Mouse (Mus musculus) thymus, adult 18-20 months (tissue): ENCODE results near the gene Lrp5.
A peak's percentile ranks its signal among the peaks of the same experiment; 100 is the strongest.

Experiments
- DNase-seq, 2 experiments: peaks; one replicate each; pipeline ENCODE4 v3.0.0; 2022; ENCODE audit warnings: mixed read lengths in 2 of 2

Gene Lrp5

GRCm38 (mm10) chr19:3654058-3654457 is 32.3 kb downstream of the Lrp5 start:
- no peak for DNase-seq

- DNase-seq, result no peak
Measured at GRCm38 (mm10) chr19:3653508-3653907, 32.9 kb downstream of the Lrp5 start.

GRCm38 (mm10) chr19:3651989-3652388 is 34.4 kb downstream of the Lrp5 start:
- DNase-seq, result no peak

- DNase-seq, result no peak
Measured at GRCm38 (mm10) chr19:3651220-3651619, 35.1 kb downstream of the Lrp5 start.

- no peak for DNase-seq
Measured at GRCm38 (mm10) chr19:3650448-3650847, 35.9 kb downstream of the Lrp5 start.

GRCm38 (mm10) chr19:3648830-3649450 is 37.4 kb downstream of the Lrp5 start:
- no peak for DNase-seq

- no peak for DNase-seq
Measured at GRCm38 (mm10) chr19:3647999-3648398, 38.4 kb downstream of the Lrp5 start.

GRCm38 (mm10) chr19:3645813-3646212 is 40.6 kb downstream of the Lrp5 start:
- DNase-seq, result no peak

- DNase-seq, result no peak
Measured at GRCm38 (mm10) chr19:3645318-3645717, 41.0 kb downstream of the Lrp5 start.

GRCm38 (mm10) chr19:3639561-3639960 is 46.8 kb downstream of the Lrp5 start:
- DNase-seq, result no peak

GRCm38 (mm10) chr19:3638698-3639097 is 47.7 kb downstream of the Lrp5 start:
- no peak for DNase-seq

GRCm38 (mm10) chr19:3632018-3632417 is 54.3 kb downstream of the Lrp5 start:
- no peak for DNase-seq

- DNase-seq, result no peak
Measured at GRCm38 (mm10) chr19:3631431-3631830, 54.9 kb downstream of the Lrp5 start.

- DNase-seq, result no peak
Measured at GRCm38 (mm10) chr19:3630486-3630885, 55.9 kb downstream of the Lrp5 start.

GRCm38 (mm10) chr19:3630027-3630426 is 56.3 kb downstream of the Lrp5 start:
- no peak for DNase-seq

- DNase-seq, result no peak
Measured at GRCm38 (mm10) chr19:3628223-3628622, 58.1 kb downstream of the Lrp5 start.

GRCm38 (mm10) chr19:3625111-3625510 is 61.3 kb downstream of the Lrp5 start:
- no peak for DNase-seq

GRCm38 (mm10) chr19:3623824-3624223 is 62.5 kb downstream of the Lrp5 start:
- DNase-seq, result peak in 1 of 2 experiments; percentile 23

GRCm38 (mm10) chr19:3623294-3623693 is 63.1 kb downstream of the Lrp5 start:
- no peak for DNase-seq

- no peak for DNase-seq
Measured at GRCm38 (mm10) chr19:3620871-3621270, 65.5 kb downstream of the Lrp5 start.

GRCm38 (mm10) chr19:3619359-3619758 is 67.0 kb downstream of the Lrp5 start:
- DNase-seq, result no peak

GRCm38 (mm10) chr19:3613991-3614390 is 72.4 kb downstream of the Lrp5 start:
- DNase-seq, result no peak

GRCm38 (mm10) chr19:3612534-3613273 is 73.7 kb downstream of the Lrp5 start:
- no peak for DNase-seq

GRCm38 (mm10) chr19:3611730-3612129 is 74.6 kb downstream of the Lrp5 start:
- no peak for DNase-seq

GRCm38 (mm10) chr19:3610886-3611285 is 75.5 kb downstream of the Lrp5 start:
- no peak for DNase-seq
